Mouse (Mus musculus): ENCODE measurements around the gene Camk1d.

DNA sequence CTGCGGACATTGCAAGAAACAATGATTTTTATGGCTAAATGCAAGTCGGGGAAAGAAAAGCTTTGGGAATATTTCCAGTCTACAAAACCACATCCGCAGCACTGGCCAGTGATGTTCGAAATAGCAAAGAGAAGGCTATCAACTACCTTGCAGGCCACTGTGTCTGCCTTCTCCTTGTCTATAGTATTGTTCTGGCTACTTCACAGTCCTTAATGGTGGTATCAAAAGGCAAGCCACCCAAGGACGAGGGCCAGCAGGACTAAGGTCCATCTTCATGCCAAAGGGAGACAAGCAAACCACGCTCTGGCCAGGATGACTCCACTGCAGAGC, 82.0 kb downstream of the Camk1d start:
- no peak for TF ChIP-seq CTCF (IDR thresholded peaks at IDR 0.05; ENCODE audit: borderline replicate concordance, insufficient read depth, low read depth, low read length)
- no peak for TF ChIP-seq POLR2A (IDR thresholded peaks at IDR 0.05; ENCODE audit: borderline replicate concordance, insufficient read depth, low read length)
